Mouse (Mus musculus) small intestine, adult 2 months (tissue): ENCODE results near the gene Tmeff1.

Source experiments
- CTCF ChIP-seq: fragments of 200-500 bp; IDR thresholded peaks from 2 replicates; pipeline ENCODE4 v1.5.1; 2012; ENCODE audit warnings: low read depth, mild to moderate bottlenecking, control low read depth, inconsistent platforms, low read length, moderate library complexity, mixed read lengths; ENCODE audit not compliant: insufficient replicate concordance, insufficient read length; ENCODE audit errors: extremely low read depth
- POLR2A ChIP-seq: fragments of 200-500 bp; IDR thresholded peaks from 2 replicates; pipeline ENCODE4 v1.6.1; 2012; ENCODE audit warnings: low read depth, mild to moderate bottlenecking, control low read depth, inconsistent platforms, low read length, moderate library complexity

GRCm38 (mm10) chr4:48548393-48549045 is 36.5 kb upstream of the Tmeff1 start:
- TF ChIP-seq POLR2A (no peak), CTCF (no peak)
